12 mouse cellular contexts compared by ENCODE assay signal in genomic region chr6:82862475-82862874, GRCm38 (mm10).
A peak's percentile ranks its signal among the peaks of the same experiment; 100 is the strongest.
DNase-seq lines count a peak whose midpoint lies in the region; ATAC-seq and TF ChIP-seq lines count a peak whose summit lies in the region.
"Had no signal": no experiment of that assay in that cellular context is flagged by ENCODE, and none has a peak within 500 bp of the region (broad histone marks: within the 10 kb centered on the region; RNA-seq: fewer than 3 reads in every experiment).

No protein-coding gene starts in this region.

- peaks cover 13% of the 10 kb centered on the region for H3K4me1 ChIP-seq in intestine, embryonic 15.5 days (replicated peaks)
- peaks cover 11% of the 10 kb centered on the region; the same call in 1 of the 2 replicates for H3K4me1 ChIP-seq in intestine, embryonic 16.5 days (ENCODE audit: control insufficient read depth, insufficient read depth, low read length)
- H3K4me1 ChIP-seq in heart, postnatal 0 days (ENCODE audit: control insufficient read depth, insufficient read depth): peaks cover 9% of the 10 kb centered on the region
- H3K4me1 ChIP-seq: neural tube, embryonic 12.5 days had no signal

- H3K9me3 ChIP-seq in intestine, embryonic 15.5 days: no peaks in the 10 kb centered on the region
- H3K9me3 ChIP-seq in intestine, embryonic 16.5 days (ENCODE audit: control insufficient read depth, low read length): no peaks in the 10 kb centered on the region
- peaks cover 8% of the 10 kb centered on the region for H3K9me3 ChIP-seq in heart, postnatal 0 days (replicated peaks; ENCODE audit: control insufficient read depth, low read length)
- H3K9me3 ChIP-seq: neural tube, embryonic 12.5 days had no signal

- TF ChIP-seq EP300 in heart, postnatal 0 days (IDR thresholded peaks at IDR 0.05; ENCODE audit: low read depth): no peak

- 59% methylated on average over 7 of the region's 7 CpGs for WGBS in intestine, embryonic 15.5 days
- WGBS in intestine, embryonic 16.5 days: 68% methylated on average over 7 of the region's 7 CpGs
- WGBS in heart, postnatal 0 days: 39% methylated on average over 7 of the region's 7 CpGs

- peak; percentile 29 for DNase-seq in gastrocnemius, postnatal 14 days
- DNase-seq in heart, postnatal 0 days (ENCODE audit: low spot score): no peak
- peak; percentile 24 for DNase-seq in retina, postnatal 1 day
- no peak for DNase-seq in urinary bladder, adult 18-20 months (ENCODE audit: low spot score in 2 of 2)
- DNase-seq in kidney, adult 11 months: no peak
- DNase-seq in left cerebral cortex, adult 9 months (ENCODE audit: low spot score in 2 of 2): no peak

- TF ChIP-seq CTCF in heart, postnatal 0 days (IDR thresholded peaks at IDR 0.05; ENCODE audit: low read depth): no peak

- no peak overlapping the region for H3K27ac ChIP-seq in intestine, embryonic 15.5 days
- H3K27ac ChIP-seq in intestine, embryonic 16.5 days (ENCODE audit: low read length): no peak overlapping the region
- no peak overlapping the region for H3K27ac ChIP-seq in heart, postnatal 0 days (ENCODE audit: low read depth)
- H3K27ac ChIP-seq: hindbrain, embryonic 14.5 days; layer of hippocampus, adult 2 months; neural tube, embryonic 12.5 days had no signal

- H3K27me3 ChIP-seq in intestine, embryonic 15.5 days (replicated peaks): no peaks in the 10 kb centered on the region
- no peaks in the 10 kb centered on the region for H3K27me3 ChIP-seq in intestine, embryonic 16.5 days (replicated peaks; ENCODE audit: control insufficient read depth, insufficient read depth, low read length)
- no peaks in the 10 kb centered on the region for H3K27me3 ChIP-seq in heart, postnatal 0 days (ENCODE audit: control insufficient read depth, insufficient read depth, low read length)
- H3K27me3 ChIP-seq: neural tube, embryonic 12.5 days had no signal

- 0 out of 2 replicates have a peak, but pooled peaks have one; percentile 26 for ATAC-seq in intestine, embryonic 15.5 days
- ATAC-seq in intestine, embryonic 16.5 days: no peak
- peak; percentile 74 for ATAC-seq in heart, postnatal 0 days (ENCODE audit: insufficient read depth, low read depth)
- ATAC-seq: forebrain, embryonic 14.5 days had no signal

- H3K9ac ChIP-seq in intestine, embryonic 15.5 days: no peak overlapping the region
- no peak overlapping the region for H3K9ac ChIP-seq in intestine, embryonic 16.5 days (ENCODE audit: low read depth, low read length)
- H3K9ac ChIP-seq in heart, postnatal 0 days (replicated peaks; ENCODE audit: low read depth, low read length): no peak overlapping the region
- H3K9ac ChIP-seq: hindbrain, embryonic 14.5 days; neural tube, embryonic 12.5 days had no signal

- intact Hi-C loops in gastrocnemius, postnatal 14 days (cut with DNase I; ENCODE audit: low total_unique reads): no loop called here

- no peaks in the 10 kb centered on the region for H3K36me3 ChIP-seq in intestine, embryonic 15.5 days
- no peaks in the 10 kb centered on the region for H3K36me3 ChIP-seq in intestine, embryonic 16.5 days (ENCODE audit: control insufficient read depth, insufficient read depth, low read length)
- H3K36me3 ChIP-seq in heart, postnatal 0 days (replicated peaks; ENCODE audit: control insufficient read depth, insufficient read depth, low read length): no peaks in the 10 kb centered on the region
- H3K36me3 ChIP-seq: neural tube, embryonic 12.5 days had no signal

- H3K4me2 ChIP-seq in intestine, embryonic 15.5 days (replicated peaks): no peak overlapping the region
- no peak overlapping the region for H3K4me2 ChIP-seq in intestine, embryonic 16.5 days (ENCODE audit: low read depth, low read length)
- no peak overlapping the region for H3K4me2 ChIP-seq in heart, postnatal 0 days (ENCODE audit: low read depth, low read length)
- H3K4me2 ChIP-seq: hindbrain, embryonic 14.5 days; neural tube, embryonic 12.5 days had no signal

- no peak overlapping the region for H3K4me3 ChIP-seq in intestine, embryonic 15.5 days (replicated peaks)
- H3K4me3 ChIP-seq in intestine, embryonic 16.5 days (ENCODE audit: low read length): no peak overlapping the region
- no peak overlapping the region for H3K4me3 ChIP-seq in heart, postnatal 0 days (ENCODE audit: low read depth, low read length)
- H3K4me3 ChIP-seq: layer of hippocampus, adult 2 months; neural tube, embryonic 12.5 days had no signal

Comparison
In these comparisons a context has a peak if more than half of its experiments do, and no peak if none do; other contexts are left out.
1. DNase-seq: peak in gastrocnemius, postnatal 14 days (single experiment) and retina, postnatal 1 day (single experiment); none in heart, postnatal 0 days (single experiment), urinary bladder, adult 18-20 months (0 of 2), kidney, adult 11 months (single experiment) and left cerebral cortex, adult 9 months (0 of 2).